Mouse (Mus musculus): ENCODE results near the gene Atpif1.

- TF ChIP-seq FLI1 (IDR thresholded peaks at IDR 0.05; ENCODE audit: low read length) (no peak), GATA1 (IDR thresholded peaks at IDR 0.05; ENCODE audit: borderline replicate concordance, low read length) (no peak)
Observed at GRCm38 (mm10) chr4:132494271-132494918, 39.1 kb downstream of the Atpif1 start.

All from megakaryocyte, embryonic 14.5 days (primary cell).